Mouse (Mus musculus) hindbrain, embryonic 15.5 days (tissue): ENCODE results near the gene Mllt1. TPM values are rescaled to one million over a fixed set of nuclear protein-coding genes. Genes with fewer than 3 reads are reported as not detected.
A peak's percentile ranks its signal among the peaks of the same experiment; 100 is the strongest.

ENCODE experiments used
- ATAC-seq: fragments of 200-750 bp; cut with Nextera tagmentation; 2 replicates; pipeline ENCODE4 v1.8.0; 2017; ENCODE audit warnings: low read depth, moderate number of reproducible peaks, moderate TSS enrichment; ENCODE audit not compliant: low FRiP score
- H3K27ac ChIP-seq: fragments of 300-500 bp; sonication (generic); replicated peaks from 2 replicates; pipeline ENCODE4 v1.5.1; 2015; ENCODE audit warnings: mild to moderate bottlenecking, inconsistent platforms
- H3K27me3 ChIP-seq: fragments of 300-500 bp; sonication (generic); 2 replicates; pipeline ENCODE4 v1.6.1; 2015; ENCODE audit warnings: control low read depth, inconsistent platforms
- H3K36me3 ChIP-seq: fragments of 300-500 bp; sonication (generic); 2 replicates; pipeline ENCODE4 v1.6.1; 2015; ENCODE audit warnings: control low read depth, inconsistent platforms
- H3K4me1 ChIP-seq: fragments of 300-500 bp; sonication (generic); replicated peaks from 2 replicates; pipeline ENCODE4 v1.6.1; 2015; ENCODE audit warnings: control low read depth, inconsistent platforms
- H3K4me2 ChIP-seq: fragments of 300-500 bp; sonication (generic); 2 replicates; pipeline ENCODE4 v1.6.1; 2015; ENCODE audit warnings: moderate library complexity, mild to moderate bottlenecking, inconsistent platforms
- H3K4me3 ChIP-seq: fragments of 300-500 bp; sonication (generic); 2 replicates; pipeline ENCODE4 v1.5.1; 2015; ENCODE audit warnings: mild to moderate bottlenecking, inconsistent platforms
- H3K9ac ChIP-seq: fragments of 300-500 bp; sonication (generic); 2 replicates; pipeline ENCODE4 v1.6.1; 2015; ENCODE audit warnings: inconsistent platforms
- H3K9me3 ChIP-seq: fragments of 300-500 bp; sonication (generic); 2 replicates; pipeline ENCODE4 v1.6.1; 2016; ENCODE audit warnings: control low read depth, inconsistent platforms
- WGBS: fragments of 180-500 bp; shearing (Covaris S2); methylation state at CpG from one replicate; pipeline ENCODE4 v1.1.7; 2015; 5-methylcytosine and 5-hydroxymethylcytosine counted together
- polyA plus RNA-seq: library from polyadenylated mRNA; unstranded; fragments of >200 nt; fragmentation: Nextera tagmentation; extraction: Ambion mirVana; gene quantifications from 2 replicates; pipeline ENCODE4 v1.2.1, GENCODE M21; 2015

The Mllt1 gene
- polyA plus RNA-seq, 1 experiment from 2014 or later: 93.3 TPM

- H3K9ac ChIP-seq: no peak overlapping the region
- peak; percentile 62 for ATAC-seq
These were observed 37.5 kb downstream of the Mllt1 start for GRCm38 (mm10) chr17:56897630-56898195.

DNA sequence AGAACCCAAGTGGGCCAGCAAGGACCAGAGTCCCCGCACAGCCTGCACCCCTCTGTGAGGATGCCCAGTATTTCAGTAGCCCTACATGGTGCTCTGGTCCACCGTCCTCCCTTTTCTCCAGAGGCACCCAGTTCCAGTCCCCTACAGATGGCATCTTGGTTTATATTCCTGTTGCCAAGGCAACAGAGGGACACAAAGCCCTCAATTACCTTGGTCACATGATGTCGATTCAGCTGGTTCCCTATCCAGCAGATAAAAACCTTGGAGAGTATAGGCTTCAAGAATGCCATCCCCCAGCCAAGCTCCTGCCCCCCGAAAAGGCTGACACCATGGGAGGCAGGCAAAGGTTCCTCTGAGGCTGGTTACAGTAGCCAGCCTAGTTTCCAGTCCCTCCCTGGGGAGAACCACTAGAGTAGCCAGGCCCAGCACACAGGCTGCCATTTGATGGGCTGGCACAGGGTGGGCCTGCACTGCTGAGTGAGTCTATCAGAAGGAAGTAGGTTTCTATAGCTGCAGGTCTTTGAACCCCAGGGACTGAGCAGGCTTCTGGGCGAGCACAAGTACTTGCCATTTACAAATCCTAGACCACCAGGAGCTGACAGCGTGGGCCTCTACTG, 38.6 kb downstream of the Mllt1 start:
- Histone ChIP-seq H3K27ac (peak overlapping the region; percentile 44; the same call in 1 of the 2 replicates), H3K9me3 (no peaks in the 10 kb centered on the region), H3K4me2 (no peak overlapping the region), H3K9ac (no peak overlapping the region), H3K27me3 (no peaks in the 10 kb centered on the region), H3K4me3 (no peak overlapping the region), H3K4me1 (peaks cover 14% of the 10 kb centered on the region), H3K36me3 (peaks cover 61% of the 10 kb centered on the region)
- WGBS: 45% methylated on average over 6 of the region's 6 CpGs
- ATAC-seq: peak; percentile 32; the same call in 1 of the 2 replicates

More at GRCm38 (mm10) chr17:56897630-56898195, 37.5 kb downstream of the Mllt1 start:
- peaks cover 58% of the 10 kb centered on the region for H3K36me3 ChIP-seq
- H3K4me1 ChIP-seq: peaks cover 14% of the 10 kb centered on the region
- no peak overlapping the region for H3K4me3 ChIP-seq
- no peak overlapping the region for H3K27ac ChIP-seq
- H3K4me2 ChIP-seq: no peak overlapping the region
- H3K27me3 ChIP-seq: no peaks in the 10 kb centered on the region
- WGBS: 77% methylated on average over 7 of the region's 7 CpGs
- H3K9me3 ChIP-seq: no peaks in the 10 kb centered on the region

- Histone ChIP-seq H3K4me3 (no peak overlapping the region), H3K36me3 (peaks cover 59% of the 10 kb centered on the region), H3K27me3 (no peaks in the 10 kb centered on the region), H3K9me3 (no peaks in the 10 kb centered on the region), H3K9ac (no peak overlapping the region), H3K27ac (no peak overlapping the region), H3K4me2 (no peak overlapping the region), H3K4me1 (peaks cover 14% of the 10 kb centered on the region)
- WGBS: 88% methylated on average over 9 of the region's 9 CpGs
- ATAC-seq: no peak
These were observed 39.8 kb downstream of the Mllt1 start for GRCm38 (mm10) chr17:56895368-56895918.

DNA sequence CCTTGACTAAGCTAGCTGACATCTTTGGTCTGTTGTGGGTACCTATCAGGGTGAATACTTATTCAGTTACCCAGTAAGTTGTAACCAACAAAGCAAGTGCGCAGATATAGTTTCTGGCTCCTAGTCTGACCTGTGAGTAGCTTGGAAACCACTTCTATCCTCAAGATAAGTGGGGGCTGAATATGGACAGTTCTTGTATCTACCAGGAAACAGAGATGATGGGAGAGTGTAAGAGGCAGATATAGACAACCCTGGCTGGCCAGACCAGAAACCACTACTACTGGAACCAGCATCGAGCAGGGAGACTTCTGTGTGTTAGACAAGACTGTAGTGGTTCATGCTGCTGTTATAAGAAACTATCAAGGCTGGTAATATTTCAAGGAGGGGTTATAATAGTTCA, 45.2 kb downstream of the Mllt1 start:
- H3K4me3 ChIP-seq: no peak overlapping the region
- WGBS: 99% methylated on average over 2 of the region's 2 CpGs
- no peak for ATAC-seq
- H3K4me1 ChIP-seq: no peaks in the 10 kb centered on the region
- no peak overlapping the region for H3K9ac ChIP-seq
- H3K27me3 ChIP-seq: no peaks in the 10 kb centered on the region
- H3K36me3 ChIP-seq: peaks cover 45% of the 10 kb centered on the region
- H3K9me3 ChIP-seq: no peaks in the 10 kb centered on the region
- H3K4me2 ChIP-seq: no peak overlapping the region
- no peak overlapping the region for H3K27ac ChIP-seq

GRCm38 (mm10) chr17:56888050-56888449, 47.2 kb downstream of the Mllt1 start:
- Histone ChIP-seq H3K9ac (no peak overlapping the region), H3K4me1 (no peaks in the 10 kb centered on the region), H3K4me2 (no peak overlapping the region), H3K27me3 (no peaks in the 10 kb centered on the region), H3K4me3 (no peak overlapping the region), H3K36me3 (peaks cover 26% of the 10 kb centered on the region), H3K9me3 (no peaks in the 10 kb centered on the region), H3K27ac (no peak overlapping the region)
- ATAC-seq: no peak
- WGBS: 97% methylated on average over 2 of the region's 3 CpGs

DNA sequence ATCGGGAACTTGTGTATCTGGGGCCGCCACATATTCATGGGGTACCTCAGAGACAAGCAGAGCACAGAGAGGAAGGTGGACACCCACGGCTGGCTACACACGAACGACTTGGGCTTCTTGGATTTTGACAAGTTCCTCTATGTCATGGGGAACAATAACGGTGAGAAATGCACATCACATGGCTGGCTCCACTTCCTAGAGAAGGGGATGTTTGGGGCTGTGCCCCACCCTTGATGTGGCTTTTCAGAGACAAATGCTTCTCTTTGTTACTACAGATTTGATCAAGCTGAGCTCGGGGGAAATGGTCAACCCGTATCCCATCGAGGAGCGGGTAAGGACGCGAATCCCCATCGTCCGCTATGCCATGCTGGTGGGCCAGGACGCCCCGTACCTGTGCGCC, 50.4 kb downstream of the Mllt1 start:
- Histone ChIP-seq H3K27me3 (no peaks in the 10 kb centered on the region), H3K4me3 (no peak overlapping the region), H3K27ac (no peak overlapping the region), H3K4me2 (no peak overlapping the region), H3K4me1 (no peaks in the 10 kb centered on the region), H3K9ac (no peak overlapping the region), H3K9me3 (no peaks in the 10 kb centered on the region), H3K36me3 (peaks cover 4% of the 10 kb centered on the region)
- WGBS: 90% methylated on average over 17 of the region's 17 CpGs
- no peak for ATAC-seq

GRCm38 (mm10) chr17:56884331-56884730, 50.9 kb downstream of the Mllt1 start:
- Histone ChIP-seq H3K4me1 (no peaks in the 10 kb centered on the region), H3K4me3 (no peak overlapping the region), H3K27ac (no peak overlapping the region), H3K36me3 (peaks cover 3% of the 10 kb centered on the region; the same call in 1 of the 2 replicates), H3K27me3 (no peaks in the 10 kb centered on the region), H3K9me3 (no peaks in the 10 kb centered on the region), H3K4me2 (no peak overlapping the region), H3K9ac (no peak overlapping the region)
- ATAC-seq: no peak
- WGBS: 81% methylated on average over 5 of the region's 5 CpGs

DNA sequence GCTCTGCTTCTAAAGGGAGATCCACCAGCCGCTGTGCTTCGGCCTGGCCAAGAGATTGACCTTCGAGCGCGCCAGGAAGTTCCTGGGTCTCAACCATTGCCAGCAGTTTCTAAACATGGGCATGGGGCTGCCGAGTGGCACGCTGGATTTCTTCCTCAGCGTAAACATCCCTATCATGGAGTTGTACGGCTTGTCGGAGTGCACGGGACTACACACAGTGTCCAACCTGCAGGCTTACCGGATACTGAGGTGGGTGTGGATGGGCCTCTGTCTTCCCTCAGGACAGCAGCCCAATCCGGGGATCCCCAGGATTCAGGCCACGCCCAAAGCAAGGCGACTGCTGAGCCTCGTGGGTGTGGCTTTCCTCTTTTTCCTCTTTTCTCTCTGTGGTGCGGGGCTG, 51.6 kb downstream of the Mllt1 start:
- Histone ChIP-seq H3K27ac (no peak overlapping the region), H3K4me3 (no peak overlapping the region), H3K27me3 (no peaks in the 10 kb centered on the region), H3K4me1 (no peaks in the 10 kb centered on the region), H3K9me3 (no peaks in the 10 kb centered on the region), H3K9ac (no peak overlapping the region), H3K4me2 (peak overlapping the region; percentile 26; the same call in 1 of the 2 replicates), H3K36me3 (peaks cover 3% of the 10 kb centered on the region; the same call in 1 of the 2 replicates)
- ATAC-seq: no peak
- 51% methylated on average over 17 of the region's 17 CpGs for WGBS

GRCm38 (mm10) chr17:56877426-56877825, 57.8 kb downstream of the Mllt1 start:
- no peak overlapping the region for H3K4me3 ChIP-seq
- H3K36me3 ChIP-seq: no peaks in the 10 kb centered on the region
- no peak overlapping the region for H3K27ac ChIP-seq
- H3K9ac ChIP-seq: no peak overlapping the region
- H3K4me1 ChIP-seq: no peaks in the 10 kb centered on the region
- WGBS: 91% methylated on average over 19 of the region's 19 CpGs
- no peak overlapping the region for H3K4me2 ChIP-seq
- no peaks in the 10 kb centered on the region for H3K27me3 ChIP-seq
- no peak for ATAC-seq
- no peaks in the 10 kb centered on the region for H3K9me3 ChIP-seq

GRCm38 (mm10) chr17:56876981-56877380, 58.2 kb downstream of the Mllt1 start:
- no peak overlapping the region for H3K4me2 ChIP-seq
- H3K4me3 ChIP-seq: no peak overlapping the region
- no peaks in the 10 kb centered on the region for H3K36me3 ChIP-seq
- WGBS: 72% methylated on average over 8 of the region's 8 CpGs
- H3K4me1 ChIP-seq: no peaks in the 10 kb centered on the region
- H3K27ac ChIP-seq: no peak overlapping the region
- ATAC-seq: no peak
- no peaks in the 10 kb centered on the region for H3K27me3 ChIP-seq
- H3K9me3 ChIP-seq: no peaks in the 10 kb centered on the region
- H3K9ac ChIP-seq: no peak overlapping the region

- Histone ChIP-seq H3K4me2 (no peak overlapping the region), H3K4me3 (no peak overlapping the region), H3K4me1 (no peaks in the 10 kb centered on the region), H3K9ac (no peak overlapping the region), H3K27ac (no peak overlapping the region), H3K36me3 (no peaks in the 10 kb centered on the region), H3K9me3 (no peaks in the 10 kb centered on the region), H3K27me3 (no peaks in the 10 kb centered on the region)
- WGBS: 83% methylated on average over 3 of the region's 3 CpGs
- no peak for ATAC-seq
These were observed 58.8 kb downstream of the Mllt1 start for GRCm38 (mm10) chr17:56876465-56876864.

- no peak for ATAC-seq
- Histone ChIP-seq H3K27me3 (no peaks in the 10 kb centered on the region), H3K36me3 (no peaks in the 10 kb centered on the region), H3K4me3 (no peak within 1 kb of the TSS), H3K27ac (no peak within 1 kb of the TSS), H3K4me1 (no peaks in the 10 kb centered on the region), H3K9ac (no peak within 1 kb of the TSS), H3K4me2 (no peak within 1 kb of the TSS), H3K9me3 (no peaks in the 10 kb centered on the region)
- WGBS: 88% methylated on average over 12 of the region's 12 CpGs
These were observed 60.1 kb downstream of the Mllt1 start, which contains the start of gene 1700061G19Rik for GRCm38 (mm10) chr17:56874936-56875651. Gene 1700061G19Rik, plus strand, starts transcription at chr17:56875477.
